Mouse (Mus musculus) limb, embryonic 10.5 days (tissue): ENCODE measurements around the gene Igf2bp2. TPM values are rescaled to one million over a fixed set of nuclear protein-coding genes. Genes with fewer than 3 reads are reported as not detected.

Experiments
- DNase-seq: peaks from one replicate; pipeline ENCODE4 v3.0.0-alpha.2; 2017; ENCODE audit warnings: low spot score
- H3K27ac ChIP-seq: fragments of 300-500 bp; sonication (generic); 2 replicates; pipeline ENCODE4 v1.5.1; 2016; ENCODE audit warnings: mild to moderate bottlenecking
- H3K27me3 ChIP-seq: fragments of 300-500 bp; sonication (generic); 2 replicates; pipeline ENCODE4 v1.6.1; 2016; ENCODE audit warnings: low read depth, mild to moderate bottlenecking; ENCODE audit not compliant: poor library complexity, severe bottlenecking
- H3K36me3 ChIP-seq: fragments of 300-500 bp; sonication (generic); 2 replicates; pipeline ENCODE4 v1.6.1; 2016; ENCODE audit warnings: mild to moderate bottlenecking, moderate library complexity
- H3K4me1 ChIP-seq: fragments of 300-500 bp; sonication (generic); 2 replicates; pipeline ENCODE4 v1.6.1; 2016
- H3K4me3 ChIP-seq: fragments of 300-500 bp; sonication (generic); 2 replicates; pipeline ENCODE4 v1.5.1; 2016; ENCODE audit warnings: mild to moderate bottlenecking, moderate library complexity
- H3K9me3 ChIP-seq: fragments of 300-500 bp; sonication (generic); replicated peaks from 2 replicates; pipeline ENCODE4 v1.6.1; 2016; ENCODE audit warnings: mild to moderate bottlenecking
- WGBS: fragments of 180-500 bp; shearing (Covaris S2); methylation state at CpG from one replicate; pipeline ENCODE4 v1.1.7; 2016; 5-methylcytosine and 5-hydroxymethylcytosine counted together
- polyA plus RNA-seq: library from polyadenylated mRNA; unstranded; fragments of >200 nt; fragmentation: Nextera tagmentation; extraction: Ambion mirVana; gene quantifications from 2 replicates; pipeline ENCODE4 v1.2.1, GENCODE M21; 2016

The Igf2bp2 gene
- polyA plus RNA-seq, result 203 and 204 TPM in 2 replicates

GRCm38 (mm10) chr16:22162512-22163455, at the start of gene Igf2bp2:
Igf2bp2 (minus strand) TSS chr16:22163299.
- no peaks in the 10 kb centered on the region for H3K9me3 ChIP-seq
- DNase-seq, result peak; percentile 85
- WGBS, result under 1% methylated on average over 120 of the region's 131 CpGs
- peaks cover 27% of the 10 kb centered on the region for H3K4me1 ChIP-seq
- H3K4me3 ChIP-seq, result peak within 1 kb of the TSS; percentile 88
- H3K36me3 ChIP-seq, result peaks cover 2% of the 10 kb centered on the region; the same call in 1 of the 2 replicates
- H3K27me3 ChIP-seq, result no peaks in the 10 kb centered on the region
- peak within 1 kb of the TSS; percentile 99 for H3K27ac ChIP-seq

DNA sequence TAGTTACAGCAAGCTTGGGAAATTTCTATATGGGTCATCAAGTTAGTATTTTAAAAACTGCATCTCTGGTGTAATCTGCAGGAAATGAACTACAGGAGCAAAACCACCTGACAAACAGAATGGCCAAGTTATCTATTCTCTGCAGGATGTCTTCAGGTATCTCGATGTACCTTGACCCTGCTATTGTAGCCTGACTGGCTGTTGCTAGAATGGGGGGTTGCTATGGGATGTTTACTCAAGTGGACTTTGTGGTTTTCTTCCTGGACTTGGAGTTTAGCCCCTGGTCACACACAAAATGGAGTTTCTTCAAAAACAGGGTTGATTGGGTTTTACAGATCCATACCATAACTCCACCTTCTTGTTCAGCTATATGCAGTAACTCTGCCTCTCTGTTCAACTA, 40.4 kb upstream of the Igf2bp2 start:
- H3K27ac ChIP-seq, result no peak overlapping the region
- 88% methylated on average over 1 of the region's 1 CpGs for WGBS
- no peak for DNase-seq
- no peaks in the 10 kb centered on the region for H3K36me3 ChIP-seq
- no peak overlapping the region for H3K4me3 ChIP-seq
- no peaks in the 10 kb centered on the region for H3K9me3 ChIP-seq
- no peaks in the 10 kb centered on the region for H3K27me3 ChIP-seq
- no peaks in the 10 kb centered on the region for H3K4me1 ChIP-seq

DNA sequence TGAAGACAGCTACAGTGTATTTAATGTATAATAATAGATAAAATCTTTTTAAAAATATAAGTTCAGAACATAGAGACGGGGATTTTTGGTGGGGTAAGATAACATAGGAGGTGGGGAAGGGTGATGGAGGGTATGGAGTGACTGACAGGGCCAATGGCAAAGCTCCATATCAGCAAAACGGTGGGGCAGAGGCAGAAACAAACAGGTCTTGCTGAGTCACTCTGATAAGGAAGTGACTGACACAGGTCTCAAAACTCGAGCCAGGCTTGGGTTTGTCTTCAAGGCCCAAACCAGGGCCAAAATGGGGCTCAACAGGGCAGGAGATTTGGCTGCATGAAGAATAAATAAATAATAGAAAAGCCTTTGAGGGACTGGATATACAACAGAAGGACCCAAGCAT, 38.8 kb upstream of the Igf2bp2 start:
- 78% methylated on average over 3 of the region's 3 CpGs for WGBS
- Histone ChIP-seq H3K4me1 (no peaks in the 10 kb centered on the region), H3K36me3 (no peaks in the 10 kb centered on the region), H3K27ac (no peak overlapping the region), H3K27me3 (no peaks in the 10 kb centered on the region), H3K4me3 (no peak overlapping the region), H3K9me3 (no peaks in the 10 kb centered on the region)
- no peak for DNase-seq

- no peaks in the 10 kb centered on the region for H3K27me3 ChIP-seq
- H3K4me3 ChIP-seq, result no peak overlapping the region
- H3K27ac ChIP-seq, result no peak overlapping the region
- no peaks in the 10 kb centered on the region for H3K9me3 ChIP-seq
- no peaks in the 10 kb centered on the region for H3K4me1 ChIP-seq
- 57% methylated on average over 1 of the region's 1 CpGs for WGBS
- DNase-seq, result no peak
- no peaks in the 10 kb centered on the region for H3K36me3 ChIP-seq
These were observed 37.4 kb upstream of the Igf2bp2 start for GRCm38 (mm10) chr16:22200476-22200875.

- Histone ChIP-seq H3K4me3 (no peak overlapping the region), H3K9me3 (no peaks in the 10 kb centered on the region), H3K36me3 (no peaks in the 10 kb centered on the region), H3K27me3 (no peaks in the 10 kb centered on the region), H3K27ac (no peak overlapping the region), H3K4me1 (peaks cover 3% of the 10 kb centered on the region)
- WGBS, result 82% methylated on average over 12 of the region's 12 CpGs
- no peak for DNase-seq
These were observed 24.3 kb upstream of the Igf2bp2 start for GRCm38 (mm10) chr16:22187366-22187765.

DNA sequence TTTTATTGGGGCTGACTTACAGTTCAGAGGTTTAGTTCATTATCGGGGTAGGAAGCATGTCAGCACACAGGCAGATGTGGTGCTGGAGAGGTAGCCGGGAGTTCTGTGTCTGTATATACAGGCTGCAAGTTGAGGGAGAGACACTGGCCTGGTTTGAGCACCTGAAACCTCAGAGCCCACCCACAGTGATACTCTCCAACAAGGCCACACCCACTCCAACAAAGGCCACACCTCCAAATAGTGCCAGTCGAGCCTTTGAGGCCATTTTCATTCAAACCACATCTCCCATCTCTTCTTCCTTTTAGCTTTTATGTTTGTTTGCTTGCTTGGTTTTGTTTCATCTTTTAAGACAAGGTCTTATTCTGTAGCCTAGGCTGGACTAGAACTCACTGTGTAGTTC, 22.3 kb upstream of the Igf2bp2 start:
- no peaks in the 10 kb centered on the region for H3K36me3 ChIP-seq
- peaks cover 3% of the 10 kb centered on the region for H3K4me1 ChIP-seq
- H3K9me3 ChIP-seq, result no peaks in the 10 kb centered on the region
- H3K4me3 ChIP-seq, result no peak overlapping the region
- DNase-seq, result no peak
- WGBS, result 85% methylated on average over 3 of the region's 3 CpGs
- H3K27me3 ChIP-seq, result no peaks in the 10 kb centered on the region
- H3K27ac ChIP-seq, result no peak overlapping the region

DNA sequence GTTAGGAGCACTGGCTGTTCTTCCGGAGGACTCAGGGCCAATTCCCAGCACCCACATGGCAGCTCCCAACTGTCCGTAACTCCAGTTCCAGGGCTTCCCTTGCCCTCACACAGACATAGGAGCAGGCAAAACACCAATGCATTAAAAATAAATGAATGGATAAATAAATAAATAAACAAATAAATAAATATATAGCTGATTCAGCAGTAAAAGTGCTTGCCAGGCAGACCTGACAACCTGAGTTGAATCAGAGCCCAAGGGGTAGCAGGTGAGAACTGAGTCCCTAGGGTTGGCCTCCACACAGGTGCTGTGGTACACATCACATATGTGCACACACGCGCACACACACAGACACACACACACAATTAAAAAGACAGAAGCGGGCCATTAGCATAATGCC, 21.0 kb upstream of the Igf2bp2 start:
- 95% methylated on average over 5 of the region's 5 CpGs for WGBS
- DNase-seq, result no peak
- H3K27ac ChIP-seq, result no peak overlapping the region

DNA sequence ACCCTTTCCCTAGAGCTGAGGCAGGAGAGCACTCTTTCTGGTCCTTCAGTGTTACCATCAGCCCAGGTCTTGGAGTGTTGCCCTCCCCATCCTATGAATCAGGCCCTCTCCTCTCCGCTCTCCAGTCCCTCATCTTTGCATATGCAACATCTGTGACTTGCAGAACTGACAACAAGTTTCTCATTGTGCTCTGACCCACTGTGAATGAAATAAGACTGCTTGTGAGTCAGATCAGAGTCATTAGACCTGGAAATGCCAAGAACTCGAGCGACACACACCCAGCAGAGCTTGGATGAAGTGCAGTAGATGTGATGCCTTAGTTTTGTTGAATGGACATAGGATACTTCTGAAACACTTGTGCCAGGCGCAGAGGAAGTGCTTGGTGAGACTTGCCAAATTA, 19.2 kb upstream of the Igf2bp2 start:
- no peak overlapping the region for H3K4me3 ChIP-seq
- 89% methylated on average over 4 of the region's 4 CpGs for WGBS

More for the DNA sequence above, 21.0 kb upstream of the Igf2bp2 start:
- Histone ChIP-seq H3K9me3 (no peaks in the 10 kb centered on the region), H3K4me1 (peaks cover 3% of the 10 kb centered on the region), H3K4me3 (no peak overlapping the region), H3K36me3 (no peaks in the 10 kb centered on the region), H3K27me3 (no peaks in the 10 kb centered on the region)

GRCm38 (mm10) chr16:22178793-22179192, 15.7 kb upstream of the Igf2bp2 start:
- 79% methylated on average over 3 of the region's 3 CpGs for WGBS
- DNase-seq, result peak; percentile 3
- Histone ChIP-seq H3K27ac (no peak overlapping the region), H3K36me3 (no peaks in the 10 kb centered on the region), H3K4me1 (no peaks in the 10 kb centered on the region), H3K9me3 (no peaks in the 10 kb centered on the region), H3K27me3 (no peaks in the 10 kb centered on the region), H3K4me3 (no peak overlapping the region)

More for the DNA sequence above, 19.2 kb upstream of the Igf2bp2 start:
- no peak overlapping the region for H3K27ac ChIP-seq
- H3K27me3 ChIP-seq, result no peaks in the 10 kb centered on the region
- H3K4me1 ChIP-seq, result no peaks in the 10 kb centered on the region
- DNase-seq, result no peak
- H3K36me3 ChIP-seq, result no peaks in the 10 kb centered on the region
- H3K9me3 ChIP-seq, result no peaks in the 10 kb centered on the region

- Histone ChIP-seq H3K9me3 (no peaks in the 10 kb centered on the region), H3K4me1 (no peaks in the 10 kb centered on the region), H3K27ac (no peak overlapping the region), H3K36me3 (no peaks in the 10 kb centered on the region), H3K4me3 (no peak overlapping the region), H3K27me3 (no peaks in the 10 kb centered on the region)
- DNase-seq, result no peak
- WGBS, result 88% methylated on average over 2 of the region's 2 CpGs
These were observed 14.9 kb upstream of the Igf2bp2 start for GRCm38 (mm10) chr16:22177999-22178398.

DNA sequence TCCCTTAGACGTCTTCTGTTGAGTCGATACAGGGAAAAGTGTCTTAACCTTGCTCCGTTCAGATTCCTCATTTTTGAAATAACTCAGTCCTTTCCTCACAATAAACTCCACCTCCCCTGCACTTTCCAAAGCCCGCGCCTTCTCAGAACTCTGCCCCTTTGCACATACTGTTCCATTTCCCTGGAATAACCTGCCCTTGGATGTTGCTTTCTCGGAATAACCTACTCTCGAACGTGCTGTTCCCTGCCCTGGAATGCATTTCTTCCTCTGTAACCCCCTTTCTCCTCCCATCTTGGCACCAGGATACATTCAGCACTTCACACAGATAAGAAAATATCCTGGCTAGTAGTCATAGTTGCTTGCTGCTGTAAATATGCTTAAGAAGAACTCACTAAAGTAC, 5.6 kb upstream of the Igf2bp2 start:
- H3K4me1 ChIP-seq, result peaks cover 11% of the 10 kb centered on the region
- WGBS, result 92% methylated on average over 8 of the region's 8 CpGs
- H3K4me3 ChIP-seq, result no peak overlapping the region
- no peak overlapping the region for H3K27ac ChIP-seq
- no peaks in the 10 kb centered on the region for H3K27me3 ChIP-seq
- DNase-seq, result peak; percentile 11
- no peaks in the 10 kb centered on the region for H3K9me3 ChIP-seq
- H3K36me3 ChIP-seq, result peaks cover 13% of the 10 kb centered on the region; the same call in 1 of the 2 replicates

GRCm38 (mm10) chr16:22165556-22165955, 2.5 kb upstream of the Igf2bp2 start:
- Histone ChIP-seq H3K4me1 (peaks cover 13% of the 10 kb centered on the region), H3K4me3 (no peak overlapping the region), H3K27me3 (no peaks in the 10 kb centered on the region), H3K36me3 (peaks cover 13% of the 10 kb centered on the region; the same call in 1 of the 2 replicates), H3K27ac (no peak overlapping the region), H3K9me3 (no peaks in the 10 kb centered on the region)
- 91% methylated on average over 5 of the region's 5 CpGs for WGBS
- no peak for DNase-seq

- H3K27me3 ChIP-seq, result no peaks in the 10 kb centered on the region
- no peak for DNase-seq
- H3K36me3 ChIP-seq, result peaks cover 9% of the 10 kb centered on the region; the same call in 1 of the 2 replicates
- peak overlapping the region; percentile 88 for H3K4me3 ChIP-seq
- H3K27ac ChIP-seq, result no peak overlapping the region
- WGBS, result 51% methylated on average over 8 of the region's 8 CpGs
- H3K4me1 ChIP-seq, result peaks cover 22% of the 10 kb centered on the region
- no peaks in the 10 kb centered on the region for H3K9me3 ChIP-seq
These were observed 1.3 kb upstream of the Igf2bp2 start for GRCm38 (mm10) chr16:22164446-22164845.
